Mouse (Mus musculus): ENCODE results near the gene Nsun7. TPM values are rescaled to one million over a fixed set of nuclear protein-coding genes. Genes with fewer than 3 reads are reported as not detected.
A peak's percentile ranks its signal among the peaks of the same experiment; 100 is the strongest.

Nsun7 gene
- 1.1 and 1.3 TPM in 2 replicates for polyA plus RNA-seq (2015; fragmentation: Nextera tagmentation; extraction: Ambion mirVana)

DNA sequence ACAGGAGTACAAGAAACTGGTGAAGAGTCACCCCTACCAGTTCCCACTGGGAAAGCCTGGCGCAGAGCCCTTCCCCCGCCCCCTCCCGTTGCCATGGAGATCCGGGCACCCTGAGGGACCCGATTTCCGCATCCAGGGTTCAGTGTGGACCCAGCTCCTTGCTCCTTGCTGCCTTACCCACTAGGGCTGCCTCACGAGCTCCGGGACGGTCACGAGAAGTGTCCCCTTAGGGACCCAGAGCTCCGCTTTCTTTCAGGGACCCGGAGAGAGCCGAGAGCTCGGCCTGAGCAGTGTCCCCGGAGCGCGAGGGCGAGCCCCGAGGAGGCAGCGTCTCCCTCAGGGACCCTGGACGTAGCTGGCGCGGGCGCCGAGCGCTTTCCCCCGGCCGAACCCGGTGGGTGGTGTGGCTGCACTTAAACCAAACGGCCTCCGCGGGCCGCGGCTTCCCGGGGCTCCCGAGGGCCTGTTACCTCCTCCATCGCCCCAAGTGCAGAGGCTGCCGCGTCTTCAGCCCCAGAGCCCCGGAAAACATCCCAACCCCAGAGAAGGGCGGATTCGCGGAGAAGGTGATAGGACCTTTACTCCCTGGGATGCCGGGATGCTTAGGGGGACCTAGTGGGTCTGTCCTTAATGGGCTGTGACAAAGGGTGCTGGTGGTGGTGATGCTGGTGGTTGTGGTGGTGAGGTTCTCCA is at the start of gene Nsun7:
Nsun7 (plus strand) TSS at position 142 of the 693 bp plus-strand sequence.
- Histone ChIP-seq H3K9ac (peak within 1 kb of the TSS; percentile 82), H3K9me3 (no peaks in the 10 kb centered on the region), H3K36me3 (no peaks in the 10 kb centered on the region), H3K27me3 (no peaks in the 10 kb centered on the region), H3K27ac (no peak within 1 kb of the TSS), H3K4me3 (peak within 1 kb of the TSS; percentile 64), H3K4me1 (no peaks in the 10 kb centered on the region), H3K4me2 (replicated peaks) (peak within 1 kb of the TSS; percentile 87)
- ATAC-seq (ENCODE audit: low FRiP score, low read depth) = peak; percentile 78
- WGBS = under 1% methylated on average over 44 of the region's 44 CpGs

DNA sequence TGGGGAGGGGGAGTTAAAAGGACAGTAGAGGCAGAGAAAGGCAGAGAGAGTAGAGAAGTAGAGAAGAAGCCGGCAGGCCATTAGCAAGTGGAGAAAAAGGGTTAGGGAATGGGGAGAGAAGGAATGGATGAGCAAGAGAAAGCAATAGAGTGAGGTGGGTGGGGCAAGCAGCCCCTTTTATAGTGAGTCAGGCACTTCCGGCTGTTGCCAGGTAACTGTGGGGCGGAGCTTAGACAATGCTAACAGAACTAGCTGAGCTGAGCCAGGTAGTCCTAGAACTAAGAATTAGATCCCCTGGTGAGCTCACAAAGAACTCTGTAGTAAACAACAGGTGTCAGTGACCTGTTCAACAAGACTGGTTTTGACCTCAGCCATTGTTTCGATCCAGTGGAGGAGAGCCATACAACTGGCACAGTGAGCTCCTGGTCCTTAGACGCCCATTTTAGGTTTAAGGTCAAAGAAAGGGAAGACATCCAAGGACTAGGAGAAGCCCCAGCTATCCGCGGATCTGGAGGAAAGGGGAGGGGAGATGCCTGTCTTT is 45.2 kb upstream of the Nsun7 start:
- Histone ChIP-seq H3K9ac (no peak overlapping the region), H3K4me1 (peaks cover 11% of the 10 kb centered on the region), H3K4me3 (no peak overlapping the region), H3K36me3 (no peaks in the 10 kb centered on the region), H3K27ac (no peak overlapping the region), H3K27me3 (no peaks in the 10 kb centered on the region), H3K9me3 (no peaks in the 10 kb centered on the region), H3K4me2 (replicated peaks) (no peak overlapping the region)
- ATAC-seq (ENCODE audit: low FRiP score, low read depth) = no peak
- WGBS = 66% methylated on average over 7 of the region's 7 CpGs

- WGBS = 43% methylated on average over 10 of the region's 10 CpGs
- Histone ChIP-seq H3K9me3 (no peaks in the 10 kb centered on the region), H3K4me3 (no peak overlapping the region), H3K9ac (no peak overlapping the region), H3K27ac (no peak overlapping the region), H3K4me2 (replicated peaks) (no peak overlapping the region), H3K4me1 (peaks cover 18% of the 10 kb centered on the region), H3K36me3 (no peaks in the 10 kb centered on the region), H3K27me3 (no peaks in the 10 kb centered on the region)
- no peak for ATAC-seq (ENCODE audit: low FRiP score, low read depth)
These were observed 44.0 kb upstream of the Nsun7 start for GRCm38 (mm10) chr5:66215569-66216277.

GRCm38 (mm10) chr5:66219692-66220091 is 40.0 kb upstream of the Nsun7 start:
- Histone ChIP-seq H3K9ac (no peak overlapping the region), H3K36me3 (no peaks in the 10 kb centered on the region), H3K4me3 (no peak overlapping the region), H3K9me3 (no peaks in the 10 kb centered on the region), H3K4me2 (replicated peaks) (no peak overlapping the region), H3K27me3 (no peaks in the 10 kb centered on the region), H3K27ac (no peak overlapping the region), H3K4me1 (peaks cover 18% of the 10 kb centered on the region)
- WGBS = 58% methylated on average over 6 of the region's 6 CpGs
- no peak for ATAC-seq (ENCODE audit: low FRiP score, low read depth)

- Histone ChIP-seq H3K27ac (no peak overlapping the region), H3K4me3 (no peak overlapping the region)
These were observed 39.1 kb upstream of the Nsun7 start for GRCm38 (mm10) chr5:66220620-66221019.

GRCm38 (mm10) chr5:66222916-66223315 is 36.8 kb upstream of the Nsun7 start:
- Histone ChIP-seq H3K9ac (no peak overlapping the region), H3K36me3 (no peaks in the 10 kb centered on the region), H3K4me3 (no peak overlapping the region), H3K4me2 (replicated peaks) (no peak overlapping the region), H3K4me1 (peaks cover 18% of the 10 kb centered on the region), H3K27ac (no peak overlapping the region), H3K27me3 (no peaks in the 10 kb centered on the region), H3K9me3 (no peaks in the 10 kb centered on the region)
- ATAC-seq (ENCODE audit: low FRiP score, low read depth) = no peak
- 87% methylated on average over 15 of the region's 15 CpGs for WGBS

More at GRCm38 (mm10) chr5:66220620-66221019, 39.1 kb upstream of the Nsun7 start:
- 81% methylated on average over 9 of the region's 9 CpGs for WGBS
- Histone ChIP-seq H3K4me1 (peaks cover 18% of the 10 kb centered on the region), H3K9ac (no peak overlapping the region), H3K27me3 (no peaks in the 10 kb centered on the region), H3K9me3 (no peaks in the 10 kb centered on the region), H3K4me2 (replicated peaks) (no peak overlapping the region), H3K36me3 (no peaks in the 10 kb centered on the region)
- ATAC-seq (ENCODE audit: low FRiP score, low read depth) = no peak

- H3K27me3 ChIP-seq = no peaks in the 10 kb centered on the region
- no peaks in the 10 kb centered on the region for H3K9me3 ChIP-seq
- 91% methylated on average over 7 of the region's 7 CpGs for WGBS
- no peak overlapping the region for H3K27ac ChIP-seq
- H3K9ac ChIP-seq = no peak overlapping the region
- ATAC-seq (ENCODE audit: low FRiP score, low read depth) = no peak
- H3K4me1 ChIP-seq = no peaks in the 10 kb centered on the region
- H3K4me2 ChIP-seq (replicated peaks) = no peak overlapping the region
- H3K36me3 ChIP-seq = no peaks in the 10 kb centered on the region
- no peak overlapping the region for H3K4me3 ChIP-seq
These were observed 33.2 kb upstream of the Nsun7 start for GRCm38 (mm10) chr5:66226526-66226925.

- WGBS = 85% methylated on average over 8 of the region's 8 CpGs
- ATAC-seq (ENCODE audit: low FRiP score, low read depth) = no peak
- Histone ChIP-seq H3K36me3 (no peaks in the 10 kb centered on the region), H3K27ac (no peak overlapping the region), H3K9ac (no peak overlapping the region), H3K4me1 (no peaks in the 10 kb centered on the region), H3K4me3 (no peak overlapping the region), H3K9me3 (0 out of 2 replicates have a peak, but pooled peaks cover 6% of the 10 kb centered on the region), H3K27me3 (no peaks in the 10 kb centered on the region), H3K4me2 (replicated peaks) (no peak overlapping the region)
These were observed 27.9 kb upstream of the Nsun7 start for GRCm38 (mm10) chr5:66231660-66232269.

DNA sequence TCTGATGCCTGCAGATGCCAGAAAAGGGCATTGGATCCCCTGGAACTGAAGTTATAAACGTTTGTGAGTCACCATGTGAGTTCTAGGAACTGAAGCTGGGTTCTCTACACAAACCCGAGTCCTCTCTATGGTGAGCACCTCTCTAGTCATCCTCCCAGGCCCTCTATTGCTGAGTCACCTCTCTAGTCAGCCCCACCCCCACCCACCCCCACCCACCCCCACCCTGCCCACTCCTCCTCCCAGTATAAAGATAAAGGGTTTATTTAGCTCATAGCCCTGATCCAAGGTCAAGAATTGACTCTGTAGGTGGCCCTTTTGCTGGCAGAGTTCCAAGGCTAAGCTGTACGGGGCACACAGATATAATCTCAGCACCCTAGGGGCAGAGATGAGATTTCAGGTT is 27.2 kb upstream of the Nsun7 start:
- H3K4me2 ChIP-seq (replicated peaks) = no peak overlapping the region
- ATAC-seq (ENCODE audit: low FRiP score, low read depth) = no peak
- no peaks in the 10 kb centered on the region for H3K4me1 ChIP-seq
- H3K27ac ChIP-seq = no peak overlapping the region
- WGBS = 61% methylated on average over 3 of the region's 3 CpGs
- no peaks in the 10 kb centered on the region for H3K36me3 ChIP-seq
- 0 out of 2 replicates have a peak, but pooled peaks cover 6% of the 10 kb centered on the region for H3K9me3 ChIP-seq
- H3K27me3 ChIP-seq = no peaks in the 10 kb centered on the region
- H3K9ac ChIP-seq = no peak overlapping the region
- no peak overlapping the region for H3K4me3 ChIP-seq

DNA sequence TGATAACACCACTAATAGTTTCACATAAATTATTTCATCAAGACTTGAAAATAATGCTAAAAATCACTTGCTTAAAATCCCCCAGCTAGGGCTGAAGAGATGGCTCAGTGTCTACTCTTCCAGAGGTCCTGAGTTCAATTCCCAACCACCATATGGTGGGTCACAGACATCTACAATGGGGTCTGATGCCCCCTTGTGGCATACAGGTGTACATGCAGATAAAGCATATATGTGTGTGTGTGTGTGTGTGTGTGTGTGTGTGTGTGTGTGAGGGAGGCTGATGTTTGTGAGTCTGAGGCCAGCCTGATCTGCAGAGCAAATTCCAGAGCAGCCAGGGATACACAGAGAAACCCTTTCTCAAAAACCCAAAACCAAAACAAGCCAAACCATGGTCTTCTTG is 17.8 kb upstream of the Nsun7 start:
- Histone ChIP-seq H3K4me1 (no peaks in the 10 kb centered on the region), H3K9me3 (no peaks in the 10 kb centered on the region), H3K4me3 (no peak overlapping the region), H3K27me3 (no peaks in the 10 kb centered on the region), H3K4me2 (replicated peaks) (no peak overlapping the region), H3K27ac (no peak overlapping the region), H3K36me3 (no peaks in the 10 kb centered on the region), H3K9ac (no peak overlapping the region)
- no peak for ATAC-seq (ENCODE audit: low FRiP score, low read depth)

DNA sequence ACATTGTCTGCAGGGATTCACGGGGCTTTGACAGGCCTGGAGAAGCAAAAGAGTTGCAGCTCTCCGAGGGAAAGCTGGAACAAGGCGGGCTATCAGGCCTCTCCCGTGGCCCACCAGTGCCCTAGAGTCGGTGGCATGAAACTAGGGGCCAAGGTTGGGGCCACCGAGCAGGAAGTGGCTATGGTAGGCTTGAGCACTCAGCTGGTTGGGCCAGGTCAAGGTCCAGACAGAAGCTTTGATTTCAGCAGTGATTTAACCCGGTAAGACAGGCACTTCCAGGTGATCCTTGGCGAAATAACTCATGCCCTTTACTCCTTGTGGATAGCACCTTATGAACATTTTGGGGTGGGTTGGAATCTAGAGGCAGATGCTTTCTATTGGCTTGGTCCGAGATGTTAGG is 16.2 kb upstream of the Nsun7 start:
- 85% methylated on average over 9 of the region's 9 CpGs for WGBS
- Histone ChIP-seq H3K4me1 (no peaks in the 10 kb centered on the region), H3K4me3 (no peak overlapping the region), H3K4me2 (replicated peaks) (no peak overlapping the region), H3K27me3 (no peaks in the 10 kb centered on the region), H3K9me3 (0 out of 2 replicates have a peak, but pooled peaks cover 4% of the 10 kb centered on the region), H3K27ac (no peak overlapping the region), H3K9ac (no peak overlapping the region), H3K36me3 (no peaks in the 10 kb centered on the region)
- ATAC-seq (ENCODE audit: low FRiP score, low read depth) = no peak

- no peaks in the 10 kb centered on the region for H3K4me1 ChIP-seq
- H3K27me3 ChIP-seq = no peaks in the 10 kb centered on the region
- no peak overlapping the region for H3K4me3 ChIP-seq
- 66% methylated on average over 6 of the region's 6 CpGs for WGBS
- no peak overlapping the region for H3K9ac ChIP-seq
- no peak overlapping the region for H3K27ac ChIP-seq
- no peak overlapping the region for H3K4me2 ChIP-seq (replicated peaks)
- H3K36me3 ChIP-seq = no peaks in the 10 kb centered on the region
- 0 out of 2 replicates have a peak, but pooled peaks cover 4% of the 10 kb centered on the region for H3K9me3 ChIP-seq
- no peak; the same call in 1 of the 2 replicates for ATAC-seq (ENCODE audit: low FRiP score, low read depth)
These were observed 15.5 kb upstream of the Nsun7 start for GRCm38 (mm10) chr5:66244043-66244660.

All from limb, embryonic 13.5 days (tissue).